Mouse (Mus musculus): ENCODE data around the gene Clip3. TPM values are rescaled to one million over a fixed set of nuclear protein-coding genes. Genes with fewer than 3 reads are reported as not detected.

Gene Clip3
- polyA plus RNA-seq, 1 experiment: 4.2 TPM

GRCm38 (mm10) chr7:30269641-30270040, 21.9 kb upstream of the Clip3 start:
- no peak for DNase-seq
- H3K4me1 ChIP-seq (ENCODE audit: control insufficient read depth, insufficient read depth, low read length): no peaks in the 10 kb centered on the region
- no peaks in the 10 kb centered on the region for H3K36me3 ChIP-seq (ENCODE audit: control insufficient read depth, insufficient read depth, low read length)
- H3K27me3 ChIP-seq (replicated peaks; ENCODE audit: control insufficient read depth, insufficient read depth, low read length): no peaks in the 10 kb centered on the region
- TF ChIP-seq POLR2A (IDR thresholded peaks at IDR 0.05; ENCODE audit: low read depth, low read length): no peak
- no peak for TF ChIP-seq CTCF (conservative IDR thresholded peaks at IDR 0.05; ENCODE audit: insufficient read depth, insufficient read length, low read depth, low read length)
- no peak overlapping the region for H3K4me3 ChIP-seq (ENCODE audit: insufficient read depth, low read depth, low read length)
- no peak overlapping the region for H3K27ac ChIP-seq (ENCODE audit: insufficient read depth, low read depth, low read length)
- WGBS: 90% methylated on average over 4 of the region's 4 CpGs

GRCm38 (mm10) chr7:30274383-30274782, 17.1 kb upstream of the Clip3 start:
- DNase-seq: no peak
- no peaks in the 10 kb centered on the region for H3K4me1 ChIP-seq (ENCODE audit: control insufficient read depth, insufficient read depth, low read length)
- no peak overlapping the region for H3K4me3 ChIP-seq (ENCODE audit: insufficient read depth, low read depth, low read length)
- H3K27me3 ChIP-seq (replicated peaks; ENCODE audit: control insufficient read depth, insufficient read depth, low read length): no peaks in the 10 kb centered on the region
- no peak for TF ChIP-seq CTCF (conservative IDR thresholded peaks at IDR 0.05; ENCODE audit: insufficient read depth, insufficient read length, low read depth, low read length)
- no peak for TF ChIP-seq POLR2A (IDR thresholded peaks at IDR 0.05; ENCODE audit: low read depth, low read length)
- 74% methylated on average over 6 of the region's 6 CpGs for WGBS
- H3K36me3 ChIP-seq (ENCODE audit: control insufficient read depth, insufficient read depth, low read length): no peaks in the 10 kb centered on the region
- no peak overlapping the region for H3K27ac ChIP-seq (ENCODE audit: insufficient read depth, low read depth, low read length)

- Histone ChIP-seq H3K4me3 (ENCODE audit: insufficient read depth, low read depth, low read length) (no peak overlapping the region), H3K36me3 (ENCODE audit: control insufficient read depth, insufficient read depth, low read length) (no peaks in the 10 kb centered on the region), H3K4me1 (ENCODE audit: control insufficient read depth, insufficient read depth, low read length) (no peaks in the 10 kb centered on the region), H3K27ac (ENCODE audit: insufficient read depth, low read depth, low read length) (no peak overlapping the region), H3K27me3 (replicated peaks; ENCODE audit: control insufficient read depth, insufficient read depth, low read length) (no peaks in the 10 kb centered on the region)
- no peak for TF ChIP-seq POLR2A (IDR thresholded peaks at IDR 0.05; ENCODE audit: low read depth, low read length)
- no peak for TF ChIP-seq CTCF (conservative IDR thresholded peaks at IDR 0.05; ENCODE audit: insufficient read depth, insufficient read length, low read depth, low read length)
- peak; percentile 26 for DNase-seq
- WGBS: 20% methylated on average over 2 of the region's 2 CpGs
Measured at GRCm38 (mm10) chr7:30278911-30279310, 12.6 kb upstream of the Clip3 start.

- peak overlapping the region; percentile 69; the same call in 1 of the 2 replicates for H3K4me3 ChIP-seq (ENCODE audit: insufficient read depth, low read depth, low read length)
- no peaks in the 10 kb centered on the region for H3K27me3 ChIP-seq (replicated peaks; ENCODE audit: control insufficient read depth, insufficient read depth, low read length)
- no peaks in the 10 kb centered on the region for H3K4me1 ChIP-seq (ENCODE audit: control insufficient read depth, insufficient read depth, low read length)
- WGBS: 3% methylated on average over 6 of the region's 6 CpGs
- TF ChIP-seq CTCF (conservative IDR thresholded peaks at IDR 0.05; ENCODE audit: insufficient read depth, insufficient read length, low read depth, low read length) (no peak), POLR2A (IDR thresholded peaks at IDR 0.05; ENCODE audit: low read depth, low read length) (no peak)
- no peaks in the 10 kb centered on the region for H3K36me3 ChIP-seq (ENCODE audit: control insufficient read depth, insufficient read depth, low read length)
- H3K27ac ChIP-seq (ENCODE audit: insufficient read depth, low read depth, low read length): no peak overlapping the region
- no peak for DNase-seq
Measured at GRCm38 (mm10) chr7:30279536-30279935, 12.0 kb upstream of the Clip3 start.

- peak; percentile 96 for DNase-seq
- Histone ChIP-seq H3K36me3 (ENCODE audit: control insufficient read depth, insufficient read depth, low read length) (no peaks in the 10 kb centered on the region), H3K4me1 (ENCODE audit: control insufficient read depth, insufficient read depth, low read length) (no peaks in the 10 kb centered on the region), H3K27me3 (replicated peaks; ENCODE audit: control insufficient read depth, insufficient read depth, low read length) (no peaks in the 10 kb centered on the region), H3K4me3 (ENCODE audit: insufficient read depth, low read depth, low read length) (peak within 1 kb of the TSS; percentile 69), H3K27ac (ENCODE audit: insufficient read depth, low read depth, low read length) (peak within 1 kb of the TSS; percentile 91)
- under 1% methylated on average over 49 of the region's 49 CpGs for WGBS
- TF ChIP-seq CTCF (conservative IDR thresholded peaks at IDR 0.05; ENCODE audit: insufficient read depth, insufficient read length, low read depth, low read length) (no peak), POLR2A (IDR thresholded peaks at IDR 0.05; ENCODE audit: low read depth, low read length) (no peak)
Measured at GRCm38 (mm10) chr7:30279951-30280669, 11.4 kb upstream of the Clip3 start, which contains the start of the genes Thap8 and Wdr62. Thap8 (plus strand) TSS chr7:30280094. Wdr62 (minus strand) TSS chr7:30280419.

GRCm38 (mm10) chr7:30280670-30281138, 10.8 kb upstream of the Clip3 start:
- no peaks in the 10 kb centered on the region for H3K27me3 ChIP-seq (replicated peaks; ENCODE audit: control insufficient read depth, insufficient read depth, low read length)
- TF ChIP-seq POLR2A (IDR thresholded peaks at IDR 0.05; ENCODE audit: low read depth, low read length): no peak
- no peak for TF ChIP-seq CTCF (conservative IDR thresholded peaks at IDR 0.05; ENCODE audit: insufficient read depth, insufficient read length, low read depth, low read length)
- no peaks in the 10 kb centered on the region for H3K4me1 ChIP-seq (ENCODE audit: control insufficient read depth, insufficient read depth, low read length)
- H3K36me3 ChIP-seq (ENCODE audit: control insufficient read depth, insufficient read depth, low read length): no peaks in the 10 kb centered on the region
- DNase-seq: peak; percentile 93
- WGBS: under 1% methylated on average over 20 of the region's 20 CpGs
- H3K27ac ChIP-seq (ENCODE audit: insufficient read depth, low read depth, low read length): peak overlapping the region; percentile 91
- H3K4me3 ChIP-seq (ENCODE audit: insufficient read depth, low read depth, low read length): peak overlapping the region; percentile 69

GRCm38 (mm10) chr7:30281522-30281921, 10.0 kb upstream of the Clip3 start:
- no peaks in the 10 kb centered on the region for H3K36me3 ChIP-seq (ENCODE audit: control insufficient read depth, insufficient read depth, low read length)
- no peaks in the 10 kb centered on the region for H3K27me3 ChIP-seq (replicated peaks; ENCODE audit: control insufficient read depth, insufficient read depth, low read length)
- no peak overlapping the region for H3K4me3 ChIP-seq (ENCODE audit: insufficient read depth, low read depth, low read length)
- 86% methylated on average over 4 of the region's 4 CpGs for WGBS
- H3K4me1 ChIP-seq (ENCODE audit: control insufficient read depth, insufficient read depth, low read length): no peaks in the 10 kb centered on the region
- DNase-seq: no peak
- TF ChIP-seq POLR2A (IDR thresholded peaks at IDR 0.05; ENCODE audit: low read depth, low read length): no peak
- no peak for TF ChIP-seq CTCF (conservative IDR thresholded peaks at IDR 0.05; ENCODE audit: insufficient read depth, insufficient read length, low read depth, low read length)
- no peak overlapping the region for H3K27ac ChIP-seq (ENCODE audit: insufficient read depth, low read depth, low read length)

Measured in kidney, adult 2 months (tissue).